Mouse (Mus musculus): ENCODE measurements at regions not wholly inside any gene's neighbourhood (a gene's known extent, or its start where the extent isn't known, plus 50 kb on each side); places are given as distances from the start of the nearest gene placed in this dataset.

- H3K4me3 ChIP-seq = no peak overlapping the region
- H3K9me3 ChIP-seq = no peaks in the 10 kb centered on the region
- 0 out of 2 replicates have a peak, but pooled peaks cover 4% of the 10 kb centered on the region for H3K27me3 ChIP-seq
- WGBS = 25% methylated on average over 6 of the region's 6 CpGs
- H3K4me1 ChIP-seq = peaks cover 19% of the 10 kb centered on the region
- no peak for ATAC-seq (ENCODE audit: insufficient number of reproducible peaks, insufficient read depth, low FRiP score, low TSS enrichment, low read depth)
- H3K27ac ChIP-seq = no peak overlapping the region
- no peaks in the 10 kb centered on the region for H3K36me3 ChIP-seq
- no peak overlapping the region for H3K9ac ChIP-seq
- no peak overlapping the region for H3K4me2 ChIP-seq
Observed at GRCm38 (mm10) chr8:64369973-64370372, 163.9 kb upstream of the Tll1 start.

GRCm38 (mm10) chr8:64367906-64368305 is 161.8 kb upstream of the Tll1 start:
- no peak overlapping the region for H3K27ac ChIP-seq
- H3K9me3 ChIP-seq = no peaks in the 10 kb centered on the region
- ATAC-seq (ENCODE audit: insufficient number of reproducible peaks, insufficient read depth, low FRiP score, low TSS enrichment, low read depth) = no peak
- WGBS = 91% methylated on average over 4 of the region's 4 CpGs
- 0 out of 2 replicates have a peak, but pooled peaks cover 4% of the 10 kb centered on the region for H3K27me3 ChIP-seq
- no peak overlapping the region for H3K9ac ChIP-seq
- no peak overlapping the region for H3K4me3 ChIP-seq
- no peaks in the 10 kb centered on the region for H3K36me3 ChIP-seq
- no peak overlapping the region for H3K4me2 ChIP-seq
- H3K4me1 ChIP-seq = peaks cover 19% of the 10 kb centered on the region

GRCm38 (mm10) chr8:64366974-64367266 is 160.8 kb upstream of the Tll1 start:
- Histone ChIP-seq H3K36me3 (no peaks in the 10 kb centered on the region), H3K9me3 (no peaks in the 10 kb centered on the region), H3K9ac (no peak overlapping the region), H3K4me1 (peaks cover 19% of the 10 kb centered on the region), H3K27ac (no peak overlapping the region), H3K27me3 (0 out of 2 replicates have a peak, but pooled peaks cover 4% of the 10 kb centered on the region), H3K4me3 (no peak overlapping the region), H3K4me2 (no peak overlapping the region)
- no peak for ATAC-seq (ENCODE audit: insufficient number of reproducible peaks, insufficient read depth, low FRiP score, low TSS enrichment, low read depth)
- 73% methylated on average over 9 of the region's 9 CpGs for WGBS

- H3K9me3 ChIP-seq = no peaks in the 10 kb centered on the region
- no peak overlapping the region for H3K4me3 ChIP-seq
- no peaks in the 10 kb centered on the region for H3K36me3 ChIP-seq
- 0 out of 2 replicates have a peak, but pooled peaks cover 4% of the 10 kb centered on the region for H3K27me3 ChIP-seq
- no peak for ATAC-seq (ENCODE audit: insufficient number of reproducible peaks, insufficient read depth, low FRiP score, low TSS enrichment, low read depth)
- H3K27ac ChIP-seq = no peak overlapping the region
- H3K4me2 ChIP-seq = no peak overlapping the region
- H3K4me1 ChIP-seq = peaks cover 18% of the 10 kb centered on the region
- WGBS = 80% methylated on average over 11 of the region's 11 CpGs
- H3K9ac ChIP-seq = no peak overlapping the region
Observed at GRCm38 (mm10) chr8:64366226-64366973, 160.3 kb upstream of the Tll1 start.

- Histone ChIP-seq H3K4me3 (no peak overlapping the region), H3K4me1 (no peaks in the 10 kb centered on the region), H3K9ac (no peak overlapping the region), H3K4me2 (no peak overlapping the region), H3K27ac (no peak overlapping the region), H3K36me3 (no peaks in the 10 kb centered on the region), H3K9me3 (no peaks in the 10 kb centered on the region), H3K27me3 (no peaks in the 10 kb centered on the region)
- no peak for ATAC-seq (ENCODE audit: insufficient number of reproducible peaks, insufficient read depth, low FRiP score, low TSS enrichment, low read depth)
- 77% methylated on average over 5 of the region's 5 CpGs for WGBS
Observed at GRCm38 (mm10) chr8:64357092-64357491, 151.0 kb upstream of the Tll1 start.

- H3K4me2 ChIP-seq = no peak overlapping the region
- no peaks in the 10 kb centered on the region for H3K9me3 ChIP-seq
- H3K27ac ChIP-seq = no peak overlapping the region
- no peak for ATAC-seq (ENCODE audit: insufficient number of reproducible peaks, insufficient read depth, low FRiP score, low TSS enrichment, low read depth)
- no peaks in the 10 kb centered on the region for H3K36me3 ChIP-seq
- 67% methylated on average over 3 of the region's 3 CpGs for WGBS
- no peaks in the 10 kb centered on the region for H3K4me1 ChIP-seq
- no peak overlapping the region for H3K9ac ChIP-seq
- no peak overlapping the region for H3K4me3 ChIP-seq
- H3K27me3 ChIP-seq = no peaks in the 10 kb centered on the region
Observed at GRCm38 (mm10) chr8:64348082-64348646, 142.1 kb upstream of the Tll1 start.

GRCm38 (mm10) chr8:64347490-64347889 is 141.4 kb upstream of the Tll1 start:
- WGBS = 73% methylated on average over 2 of the region's 2 CpGs
- Histone ChIP-seq H3K9ac (no peak overlapping the region), H3K27ac (no peak overlapping the region), H3K27me3 (no peaks in the 10 kb centered on the region), H3K36me3 (no peaks in the 10 kb centered on the region), H3K4me1 (no peaks in the 10 kb centered on the region), H3K4me3 (no peak overlapping the region), H3K9me3 (no peaks in the 10 kb centered on the region), H3K4me2 (no peak overlapping the region)
- ATAC-seq (ENCODE audit: insufficient number of reproducible peaks, insufficient read depth, low FRiP score, low TSS enrichment, low read depth) = no peak

GRCm38 (mm10) chr8:64346428-64346827 is 140.4 kb upstream of the Tll1 start:
- Histone ChIP-seq H3K9ac (no peak overlapping the region), H3K4me1 (no peaks in the 10 kb centered on the region), H3K27ac (no peak overlapping the region), H3K4me2 (no peak overlapping the region), H3K36me3 (no peaks in the 10 kb centered on the region), H3K4me3 (no peak overlapping the region), H3K27me3 (no peaks in the 10 kb centered on the region), H3K9me3 (no peaks in the 10 kb centered on the region)
- no peak for ATAC-seq (ENCODE audit: insufficient number of reproducible peaks, insufficient read depth, low FRiP score, low TSS enrichment, low read depth)
- WGBS = 73% methylated on average over 5 of the region's 5 CpGs

- no peak overlapping the region for H3K9ac ChIP-seq
- no peak for ATAC-seq (ENCODE audit: insufficient number of reproducible peaks, insufficient read depth, low FRiP score, low TSS enrichment, low read depth)
- no peaks in the 10 kb centered on the region for H3K27me3 ChIP-seq
- no peaks in the 10 kb centered on the region for H3K9me3 ChIP-seq
- H3K4me1 ChIP-seq = no peaks in the 10 kb centered on the region
- H3K27ac ChIP-seq = no peak overlapping the region
- 92% methylated on average over 1 of the region's 1 CpGs for WGBS
- H3K4me3 ChIP-seq = no peak overlapping the region
- H3K4me2 ChIP-seq = no peak overlapping the region
- H3K36me3 ChIP-seq = no peaks in the 10 kb centered on the region
Observed at GRCm38 (mm10) chr8:64344933-64345332, 138.9 kb upstream of the Tll1 start.

- Histone ChIP-seq H3K27ac (no peak overlapping the region), H3K36me3 (no peaks in the 10 kb centered on the region), H3K9me3 (no peaks in the 10 kb centered on the region), H3K4me3 (no peak overlapping the region), H3K27me3 (no peaks in the 10 kb centered on the region), H3K4me1 (no peaks in the 10 kb centered on the region), H3K4me2 (no peak overlapping the region), H3K9ac (no peak overlapping the region)
- WGBS = 78% methylated on average over 7 of the region's 7 CpGs
- ATAC-seq (ENCODE audit: insufficient number of reproducible peaks, insufficient read depth, low FRiP score, low TSS enrichment, low read depth) = no peak
Observed at GRCm38 (mm10) chr8:64343600-64343999, 137.5 kb upstream of the Tll1 start.

GRCm38 (mm10) chr8:64342397-64342796 is 136.3 kb upstream of the Tll1 start:
- Histone ChIP-seq H3K27me3 (no peaks in the 10 kb centered on the region), H3K36me3 (no peaks in the 10 kb centered on the region), H3K9me3 (no peaks in the 10 kb centered on the region), H3K4me1 (no peaks in the 10 kb centered on the region), H3K27ac (no peak overlapping the region), H3K9ac (no peak overlapping the region), H3K4me2 (no peak overlapping the region), H3K4me3 (no peak overlapping the region)
- ATAC-seq (ENCODE audit: insufficient number of reproducible peaks, insufficient read depth, low FRiP score, low TSS enrichment, low read depth) = no peak

GRCm38 (mm10) chr8:64337356-64337755 is 131.3 kb upstream of the Tll1 start:
- Histone ChIP-seq H3K9ac (no peak overlapping the region), H3K27ac (no peak overlapping the region), H3K4me2 (no peak overlapping the region), H3K4me1 (peaks cover 7% of the 10 kb centered on the region), H3K4me3 (no peak overlapping the region), H3K9me3 (no peaks in the 10 kb centered on the region), H3K36me3 (no peaks in the 10 kb centered on the region), H3K27me3 (no peaks in the 10 kb centered on the region)
- WGBS = 71% methylated on average over 7 of the region's 7 CpGs
- no peak for ATAC-seq (ENCODE audit: insufficient number of reproducible peaks, insufficient read depth, low FRiP score, low TSS enrichment, low read depth)

All from embryonic facial prominence, embryonic 13.5 days (tissue).